Mouse (Mus musculus) kidney, adult 2 months (tissue): ENCODE results near the gene Cdh4. TPM values are rescaled to one million over a fixed set of nuclear protein-coding genes. Genes with fewer than 3 reads are reported as not detected.

Source experiments
- DNase-seq: peaks from one replicate; pipeline ENCODE4 v3.0.0; 2021
- H3K27ac ChIP-seq: fragments of 200-500 bp; 2 replicates; pipeline ENCODE4 v1.5.1; 2012; ENCODE audit warnings: low read depth, low read length, control low read depth, inconsistent platforms; ENCODE audit not compliant: insufficient read depth
- H3K27me3 ChIP-seq: fragments of 200-500 bp; replicated peaks from 2 replicates; pipeline ENCODE4 v1.6.1; 2012; ENCODE audit warnings: mild to moderate bottlenecking, moderate library complexity, low read length, inconsistent platforms; ENCODE audit not compliant: control insufficient read depth, insufficient read depth
- H3K36me3 ChIP-seq: fragments of 200-500 bp; 2 replicates; pipeline ENCODE4 v1.6.1; 2012; ENCODE audit warnings: mild to moderate bottlenecking, moderate library complexity, low read length, inconsistent platforms; ENCODE audit not compliant: control insufficient read depth, insufficient read depth
- H3K4me1 ChIP-seq: fragments of 200-500 bp; 2 replicates; pipeline ENCODE4 v1.6.1; 2011; ENCODE audit warnings: low read length; ENCODE audit not compliant: control insufficient read depth, insufficient read depth
- H3K4me3 ChIP-seq: fragments of 200-500 bp; 2 replicates; pipeline ENCODE4 v1.5.1; 2011; ENCODE audit warnings: mild to moderate bottlenecking, low read depth, low read length, control low read depth; ENCODE audit not compliant: insufficient read depth
- CTCF ChIP-seq: fragments of 200-500 bp; conservative IDR thresholded peaks from 2 replicates; pipeline ENCODE4 v1.5.1; 2011; ENCODE audit warnings: low read depth, mild to moderate bottlenecking, control low read depth, low read length, moderate library complexity, mixed read lengths; ENCODE audit not compliant: insufficient read depth, insufficient read length
- POLR2A ChIP-seq: fragments of 200-500 bp; IDR thresholded peaks from one replicate; pipeline ENCODE4 v1.6.1; 2011; ENCODE audit warnings: low read depth, low read length, control low read depth
- WGBS: fragments of 180-500 bp; shearing (Covaris S2); methylation state at CpG from one replicate; pipeline ENCODE4 v1.1.7; 2018; 5-methylcytosine and 5-hydroxymethylcytosine counted together
- polyA plus RNA-seq: library from polyadenylated mRNA; depleted of rRNA; stranded (reverse); fragments of >200 nt; gene quantifications from 2 replicates; pipeline ENCODE4 v1.2.3, GENCODE M21; 2012

Cdh4 gene
- polyA plus RNA-seq, 1 experiment: 1.2 TPM

GRCm38 (mm10) chr2:179510439-179510838 is 68.2 kb downstream of the Cdh4 start:
- Histone ChIP-seq H3K27ac (no peak overlapping the region), H3K27me3 (no peaks in the 10 kb centered on the region), H3K4me3 (no peak overlapping the region), H3K36me3 (no peaks in the 10 kb centered on the region), H3K4me1 (no peaks in the 10 kb centered on the region)
- DNase-seq: no peak
- WGBS: 91% methylated on average over 16 of the region's 16 CpGs
- TF ChIP-seq CTCF: no peak
- TF ChIP-seq POLR2A: no peak

GRCm38 (mm10) chr2:179516559-179516958 is 74.3 kb downstream of the Cdh4 start:
- TF ChIP-seq POLR2A (no peak), CTCF (no peak)
- WGBS: 64% methylated on average over 9 of the region's 9 CpGs
- DNase-seq: no peak
- Histone ChIP-seq H3K36me3 (no peaks in the 10 kb centered on the region), H3K27me3 (no peaks in the 10 kb centered on the region), H3K4me1 (no peaks in the 10 kb centered on the region), H3K4me3 (no peak overlapping the region), H3K27ac (no peak overlapping the region)

DNA sequence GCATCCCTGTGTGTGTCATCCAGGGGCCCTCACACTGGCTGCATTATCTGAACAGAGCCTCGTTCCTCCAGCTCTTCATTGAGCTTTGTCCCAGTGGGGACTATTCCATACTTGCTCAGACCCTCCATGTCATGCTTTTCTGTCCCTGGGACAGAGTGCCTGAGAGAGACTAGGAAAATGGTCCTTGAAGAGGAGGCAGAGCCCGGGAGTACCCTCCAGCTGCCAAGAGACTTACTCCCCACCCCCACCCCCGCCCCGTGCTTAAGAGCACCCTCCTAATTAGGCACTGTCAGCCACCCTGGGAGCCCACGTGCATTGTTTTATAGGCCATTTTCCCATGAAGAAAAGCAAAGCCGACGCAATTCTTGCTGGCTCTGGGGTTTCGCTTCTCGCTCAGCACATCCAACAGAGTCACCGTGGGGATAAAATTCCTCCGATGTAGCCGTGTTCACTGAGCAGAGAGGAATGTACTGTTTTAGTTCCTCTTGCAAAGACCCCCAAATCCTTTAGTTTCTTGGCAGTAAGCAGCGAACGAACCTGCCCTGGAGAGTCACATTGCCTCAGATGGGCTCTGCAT is 76.3 kb downstream of the Cdh4 start:
- Histone ChIP-seq H3K4me1 (no peaks in the 10 kb centered on the region), H3K4me3 (no peak overlapping the region), H3K36me3 (no peaks in the 10 kb centered on the region), H3K27ac (no peak overlapping the region), H3K27me3 (no peaks in the 10 kb centered on the region)
- TF ChIP-seq POLR2A (no peak), CTCF (no peak)
- no peak for DNase-seq
- 36% methylated on average over 14 of the region's 14 CpGs for WGBS

DNA sequence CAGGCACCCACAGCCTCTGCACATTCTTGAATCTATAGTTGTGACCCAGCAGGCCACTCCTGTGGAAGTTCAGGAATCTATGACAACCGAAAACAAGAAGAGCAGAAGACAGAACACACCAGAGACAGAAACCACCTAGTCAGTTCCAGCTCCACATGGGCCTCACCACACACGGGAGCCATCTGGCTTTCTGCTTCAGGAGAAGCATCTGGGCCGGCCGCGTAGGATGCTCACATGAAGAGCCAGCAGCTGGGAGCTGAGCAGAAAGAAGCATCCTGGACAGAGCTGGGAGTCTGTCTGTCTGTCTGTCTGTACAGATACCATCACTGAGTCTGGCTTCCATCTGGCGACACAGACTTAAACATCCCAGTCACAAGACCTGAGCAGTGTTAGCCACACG is 76.9 kb downstream of the Cdh4 start:
- no peaks in the 10 kb centered on the region for H3K36me3 ChIP-seq
- no peak overlapping the region for H3K27ac ChIP-seq
- no peak overlapping the region for H3K4me3 ChIP-seq
- no peak for TF ChIP-seq CTCF
- no peak for TF ChIP-seq POLR2A
- WGBS: 93% methylated on average over 7 of the region's 7 CpGs
- H3K27me3 ChIP-seq: no peaks in the 10 kb centered on the region
- no peak for DNase-seq
- no peaks in the 10 kb centered on the region for H3K4me1 ChIP-seq

- WGBS: 43% methylated on average over 7 of the region's 7 CpGs
- no peak for DNase-seq
- no peaks in the 10 kb centered on the region for H3K4me1 ChIP-seq
- no peaks in the 10 kb centered on the region for H3K27me3 ChIP-seq
- H3K36me3 ChIP-seq: no peaks in the 10 kb centered on the region
- no peak overlapping the region for H3K4me3 ChIP-seq
- H3K27ac ChIP-seq: no peak overlapping the region
- no peak for TF ChIP-seq POLR2A
- no peak for TF ChIP-seq CTCF
These were observed 77.7 kb downstream of the Cdh4 start for GRCm38 (mm10) chr2:179519931-179520330.

GRCm38 (mm10) chr2:179520941-179521340 is 78.7 kb downstream of the Cdh4 start:
- Histone ChIP-seq H3K4me3 (no peak overlapping the region), H3K27me3 (no peaks in the 10 kb centered on the region), H3K4me1 (no peaks in the 10 kb centered on the region), H3K27ac (no peak overlapping the region), H3K36me3 (no peaks in the 10 kb centered on the region)
- TF ChIP-seq CTCF: no peak
- TF ChIP-seq POLR2A: no peak
- WGBS: 86% methylated on average over 6 of the region's 6 CpGs
- DNase-seq: no peak

GRCm38 (mm10) chr2:179521444-179521843 is 79.2 kb downstream of the Cdh4 start:
- no peaks in the 10 kb centered on the region for H3K36me3 ChIP-seq
- 75% methylated on average over 5 of the region's 5 CpGs for WGBS
- DNase-seq: no peak
- H3K27ac ChIP-seq: no peak overlapping the region
- no peaks in the 10 kb centered on the region for H3K4me1 ChIP-seq
- TF ChIP-seq CTCF (no peak), POLR2A (no peak)
- H3K4me3 ChIP-seq: no peak overlapping the region
- H3K27me3 ChIP-seq: no peaks in the 10 kb centered on the region
